Mouse (Mus musculus) C2C12 (cell line): ENCODE measurements around the gene Slc30a7. TPM values are rescaled to one million over a fixed set of nuclear protein-coding genes. Genes with fewer than 3 reads are reported as not detected.

ENCODE experiments used
- H3K27me3 ChIP-seq: one replicate; pipeline ENCODE4 v1.6.1; 2011; ENCODE audit not compliant: control insufficient read depth, insufficient read depth, insufficient read length
- H3K36me3 ChIP-seq: one replicate; pipeline ENCODE4 v1.6.1; 2011; ENCODE audit not compliant: control insufficient read depth, insufficient read depth
- H3K4me3 ChIP-seq: one replicate; pipeline ENCODE4 v1.5.1; 2011; ENCODE audit warnings: mild to moderate bottlenecking, control low read depth; ENCODE audit not compliant: poor library complexity, insufficient read depth, severe bottlenecking
- H3K79me2 ChIP-seq: one replicate; pipeline ENCODE4 v1.6.1; 2011; ENCODE audit not compliant: control insufficient read depth, insufficient read depth
- H3K79me3 ChIP-seq: one replicate; pipeline ENCODE4 v1.6.1; 2011; ENCODE audit warnings: low read depth, control low read depth
- H3ac ChIP-seq: one replicate; pipeline ENCODE3; 2011; ENCODE audit warnings: low read depth; ENCODE audit not compliant: control insufficient read depth, insufficient read length
- CEBPB ChIP-seq: IDR thresholded peaks from one replicate; pipeline ENCODE4 v1.6.1; 2011; ENCODE audit warnings: low read depth, mild to moderate bottlenecking, control low read depth, moderate library complexity
- CTCF ChIP-seq: IDR thresholded peaks from one replicate; pipeline ENCODE4 v1.5.1; 2011; ENCODE audit not compliant: control insufficient read depth, insufficient read depth, insufficient read length
- FOSL1 ChIP-seq: IDR thresholded peaks from one replicate; pipeline ENCODE4 v1.8.0; 2011; ENCODE audit warnings: mild to moderate bottlenecking, low read length; ENCODE audit not compliant: poor library complexity, insufficient read depth, severe bottlenecking
- MAX ChIP-seq: IDR thresholded peaks from one replicate; pipeline ENCODE4 v1.6.1; 2011; ENCODE audit warnings: mild to moderate bottlenecking, control low read depth
- MYOD1 ChIP-seq: IDR thresholded peaks from one replicate; pipeline ENCODE4 v1.6.1; 2011; ENCODE audit warnings: low read depth; ENCODE audit not compliant: control insufficient read depth, insufficient read length
- MYOG ChIP-seq: IDR thresholded peaks from one replicate; pipeline ENCODE4 v1.6.1; 2011; ENCODE audit not compliant: control insufficient read depth, insufficient read length; ENCODE audit errors: extremely low read depth
- USF1 ChIP-seq: IDR thresholded peaks from one replicate; pipeline ENCODE4 v1.6.1; 2011; ENCODE audit warnings: low read depth, mild to moderate bottlenecking, control low read depth, moderate library complexity
- polyA plus RNA-seq: library from polyadenylated mRNA; unstranded; fragments of >200 nt; fragmentation: generic; extraction: Trizol; gene quantifications from one replicate; pipeline ENCODE4 v1.2.1, GENCODE M21; 2012; ENCODE audit warnings: missing spikeins

Gene Slc30a7
- polyA plus RNA-seq, 1 experiment, result 7.9 TPM

GRCm38 (mm10) chr3:115985183-115985892, 21.9 kb downstream of the Slc30a7 start:
- H3ac ChIP-seq, result no peak overlapping the region
- H3K27me3 ChIP-seq, result no peaks in the 10 kb centered on the region
- H3K36me3 ChIP-seq, result peaks cover 72% of the 10 kb centered on the region
- no peaks in the 10 kb centered on the region for H3K79me3 ChIP-seq
- H3K4me3 ChIP-seq, result no peak overlapping the region
- H3K79me2 ChIP-seq, result no peaks in the 10 kb centered on the region
- TF ChIP-seq USF1 (no peak), FOSL1 (no peak), MYOG (no peak), MYOD1 (no peak), CTCF (no peak), MAX (no peak), CEBPB (no peak)

- H3K4me3 ChIP-seq, result no peak overlapping the region
- H3K36me3 ChIP-seq, result peaks cover 70% of the 10 kb centered on the region
- H3ac ChIP-seq, result no peak overlapping the region
- H3K27me3 ChIP-seq, result no peaks in the 10 kb centered on the region
- H3K79me3 ChIP-seq, result no peaks in the 10 kb centered on the region
- TF ChIP-seq USF1 (no peak), MYOD1 (no peak), CEBPB (no peak), MYOG (no peak), MAX (no peak), FOSL1 (no peak), CTCF (no peak)
- H3K79me2 ChIP-seq, result no peaks in the 10 kb centered on the region
These were observed 22.6 kb downstream of the Slc30a7 start for GRCm38 (mm10) chr3:115984653-115985052.

GRCm38 (mm10) chr3:115983217-115983616, 24.0 kb downstream of the Slc30a7 start:
- no peak for TF ChIP-seq MAX
- TF ChIP-seq USF1, result no peak
- no peak for TF ChIP-seq MYOG
- TF ChIP-seq CTCF, result no peak
- Histone ChIP-seq H3K79me3 (no peaks in the 10 kb centered on the region), H3K27me3 (no peaks in the 10 kb centered on the region), H3ac (no peak overlapping the region), H3K36me3 (peaks cover 69% of the 10 kb centered on the region), H3K79me2 (no peaks in the 10 kb centered on the region), H3K4me3 (no peak overlapping the region)

DNA sequence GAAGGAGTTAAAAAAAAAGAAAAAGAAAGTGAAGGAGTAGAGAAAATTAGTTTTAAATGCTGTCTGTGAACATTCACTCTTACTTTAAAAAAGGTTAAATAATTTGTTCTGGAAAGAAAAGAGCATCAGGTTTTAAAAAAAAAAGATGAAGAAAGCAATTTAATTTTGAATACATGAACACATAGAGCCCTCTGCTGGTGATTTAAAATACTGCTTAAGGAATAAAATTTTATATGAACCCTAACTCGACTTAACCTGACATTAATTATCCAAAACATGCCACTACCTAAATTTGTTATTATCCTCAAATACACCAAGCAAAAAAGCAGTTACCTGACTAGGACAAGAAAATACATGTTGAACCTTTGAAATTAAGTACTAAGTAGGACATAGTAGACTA, 28.2 kb downstream of the Slc30a7 start:
- H3K27me3 ChIP-seq, result no peaks in the 10 kb centered on the region
- H3K79me2 ChIP-seq, result no peaks in the 10 kb centered on the region
- TF ChIP-seq MYOD1 (no peak), CEBPB (no peak), MYOG (no peak), CTCF (no peak), USF1 (no peak), FOSL1 (no peak), MAX (no peak)
- peaks cover 71% of the 10 kb centered on the region for H3K36me3 ChIP-seq
- no peaks in the 10 kb centered on the region for H3K79me3 ChIP-seq
- H3K4me3 ChIP-seq, result no peak overlapping the region
- no peak overlapping the region for H3ac ChIP-seq

GRCm38 (mm10) chr3:115974995-115975394, 32.2 kb downstream of the Slc30a7 start:
- Histone ChIP-seq H3ac (no peak overlapping the region), H3K4me3 (no peak overlapping the region), H3K36me3 (peaks cover 63% of the 10 kb centered on the region), H3K79me3 (no peaks in the 10 kb centered on the region), H3K79me2 (no peaks in the 10 kb centered on the region), H3K27me3 (no peaks in the 10 kb centered on the region)
- TF ChIP-seq USF1, result no peak
- TF ChIP-seq MAX, result no peak
- TF ChIP-seq MYOD1, result no peak

DNA sequence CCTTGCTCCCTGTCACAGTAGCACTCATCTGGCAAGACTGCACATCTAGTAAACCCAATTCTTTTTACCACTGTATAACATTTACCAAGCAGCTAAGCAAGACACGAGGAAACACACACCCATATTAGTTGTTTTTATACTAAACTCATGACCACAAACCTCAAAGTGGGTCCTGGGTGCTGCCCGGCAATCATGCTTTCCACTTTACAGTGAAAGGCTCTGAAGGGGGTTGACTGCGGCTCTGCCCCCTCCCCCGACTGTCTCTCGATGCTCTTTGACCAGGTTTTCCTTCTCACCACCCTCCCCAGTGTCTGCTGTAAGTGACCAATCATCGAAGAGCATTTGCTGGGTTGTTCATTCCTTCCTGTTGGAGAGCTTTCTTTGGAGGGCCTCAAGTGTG, 33.0 kb downstream of the Slc30a7 start:
- Histone ChIP-seq H3ac (no peak overlapping the region), H3K79me2 (no peaks in the 10 kb centered on the region), H3K4me3 (no peak overlapping the region), H3K27me3 (no peaks in the 10 kb centered on the region), H3K36me3 (peaks cover 55% of the 10 kb centered on the region), H3K79me3 (no peaks in the 10 kb centered on the region)
- TF ChIP-seq USF1 (no peak), CTCF (no peak), MAX (no peak), FOSL1 (no peak), MYOG (no peak), MYOD1 (no peak), CEBPB (no peak)
